Mouse (Mus musculus) spleen, adult 2 months (tissue): Measurements from ENCODE around the gene Immt.

Source experiments
- CTCF ChIP-seq: fragments of 200-500 bp; IDR thresholded peaks from 2 replicates; pipeline ENCODE4 v1.5.1; 2011; ENCODE audit warnings: mild to moderate bottlenecking, inconsistent platforms; ENCODE audit not compliant: insufficient read depth, insufficient read length, insufficient replicate concordance; ENCODE audit errors: extremely low read depth
- POLR2A ChIP-seq: fragments of 200-500 bp; IDR thresholded peaks from 2 replicates; pipeline ENCODE4 v1.6.1; 2011; ENCODE audit warnings: low read depth, low read length, inconsistent platforms

GRCm38 (mm10) chr6:71801714-71802094 lies 29.4 kb upstream of the Immt start:
- TF ChIP-seq CTCF: no peak
- TF ChIP-seq POLR2A: no peak
